Mouse (Mus musculus): Measurements from ENCODE around the gene Zkscan3. TPM values are rescaled to one million over a fixed set of nuclear protein-coding genes. Genes with fewer than 3 reads are reported as not detected.

Zkscan3 gene
- 47.9 and 52.0 TPM in 2 replicates for polyA plus RNA-seq (2012; rRNA removed)

DNA sequence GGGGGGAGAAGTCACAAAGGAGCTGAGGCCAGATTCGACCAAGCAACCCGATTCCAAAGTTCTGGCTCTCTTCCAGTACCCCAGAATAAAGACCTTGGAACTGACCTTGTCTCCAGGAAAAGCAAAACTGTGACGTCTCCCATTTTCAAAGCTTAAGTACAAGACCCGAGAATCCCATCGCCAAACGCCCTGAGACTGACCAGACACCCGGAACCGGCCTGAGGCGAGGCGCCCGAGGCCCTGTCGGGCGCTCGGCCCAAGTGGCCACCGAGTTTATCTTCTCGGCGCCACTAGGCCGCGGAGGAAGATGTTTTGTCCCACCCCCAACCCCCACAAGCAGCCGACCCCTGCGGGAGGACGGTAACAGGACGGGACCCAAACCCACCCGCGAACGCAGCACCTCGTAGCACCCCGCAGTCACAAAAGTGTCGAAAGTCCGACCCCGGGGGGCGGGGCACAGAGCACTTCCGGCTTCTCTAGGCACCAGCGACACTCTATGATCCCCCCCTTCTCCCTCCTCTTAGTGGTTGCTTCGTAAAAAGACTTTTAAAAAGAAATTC, at the start of gene Zkscan3:
Gene Zkscan3 (minus strand): TSS at position 469 of the 560 bp plus-strand sequence.
- DNase-seq (ENCODE audit: extremely low spot score in 1 of 2, low spot score in 1 of 2), result peak; percentile 61 to 89

DNA sequence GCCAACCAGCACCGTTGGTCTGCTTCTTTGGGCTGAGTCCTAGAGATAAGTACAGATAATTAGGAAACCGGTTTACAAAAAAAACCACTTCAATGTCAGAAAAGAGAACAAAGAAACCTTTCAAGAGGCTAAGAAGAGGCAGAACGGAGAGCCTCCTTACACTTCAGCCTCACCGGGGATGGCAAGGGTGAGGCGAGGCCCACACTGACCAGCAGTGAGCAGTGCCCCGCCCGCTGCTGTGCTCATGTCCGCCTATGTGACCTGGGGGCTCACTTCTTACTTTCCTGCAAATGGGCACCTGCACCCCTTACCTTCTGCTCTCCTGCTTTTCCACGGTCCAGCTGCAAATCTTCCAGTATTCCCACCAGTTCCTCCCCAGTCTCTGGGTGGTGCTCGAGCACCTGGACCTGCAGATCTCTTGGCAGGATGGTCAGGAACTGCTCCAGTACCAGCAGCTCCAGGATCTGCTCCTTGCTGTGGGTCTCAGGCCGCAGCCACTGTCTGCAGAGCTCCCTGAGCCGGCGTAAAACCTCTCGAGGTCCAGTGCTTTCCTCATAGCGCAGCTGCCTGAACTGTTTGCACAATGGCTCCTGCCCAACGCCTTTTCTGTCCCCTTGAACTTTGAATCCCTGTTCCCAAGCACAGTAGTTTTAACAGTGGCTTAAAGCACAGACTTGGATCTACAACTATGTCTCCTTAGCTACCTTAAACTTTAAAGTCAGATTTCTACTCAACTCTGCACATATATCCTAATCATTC, 45.5 kb upstream of the Zkscan3 start:
- DNase-seq (ENCODE audit: extremely low spot score in 1 of 2, low spot score in 1 of 2), result no peak

DNA sequence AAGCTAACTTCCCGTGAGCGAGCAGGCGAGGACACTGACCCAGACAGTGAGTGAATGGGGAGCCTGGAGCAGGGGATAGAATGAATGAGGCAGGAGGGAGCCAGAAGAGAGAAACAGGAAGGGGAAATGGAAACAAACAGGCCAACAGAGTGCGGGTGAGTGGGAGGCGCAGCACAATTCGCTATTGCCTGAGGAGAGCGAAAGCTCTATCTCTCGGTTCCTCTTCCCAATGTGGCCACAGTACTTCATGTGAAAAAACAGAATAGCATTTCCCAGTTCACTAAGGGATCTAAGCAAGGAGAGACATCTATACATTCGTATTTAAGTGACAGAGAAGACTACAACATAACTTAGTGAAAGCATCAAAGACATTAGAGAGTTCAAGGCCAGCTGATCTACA, 44.2 kb upstream of the Zkscan3 start:
- DNase-seq (ENCODE audit: extremely low spot score in 1 of 2, low spot score in 1 of 2), result no peak

DNA sequence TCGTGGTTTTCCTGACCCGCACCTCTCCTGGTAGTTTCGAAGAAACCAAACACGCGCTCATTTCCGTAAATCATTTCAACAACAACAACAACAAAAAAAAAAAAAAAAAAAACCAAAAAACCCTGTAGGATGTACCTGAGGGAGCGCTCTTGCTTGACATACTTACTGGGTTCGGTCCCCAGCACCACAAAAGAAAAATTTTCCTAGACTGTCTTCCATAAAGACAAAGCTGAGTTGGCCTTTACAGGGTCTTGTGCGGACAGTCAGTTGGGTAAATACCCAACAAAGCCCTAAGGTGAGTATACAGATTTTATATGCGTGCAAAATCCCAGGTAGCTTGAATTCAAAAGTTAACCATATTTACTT, 38.6 kb upstream of the Zkscan3 start:
- no peak for DNase-seq (ENCODE audit: extremely low spot score in 1 of 2, low spot score in 1 of 2)

DNA sequence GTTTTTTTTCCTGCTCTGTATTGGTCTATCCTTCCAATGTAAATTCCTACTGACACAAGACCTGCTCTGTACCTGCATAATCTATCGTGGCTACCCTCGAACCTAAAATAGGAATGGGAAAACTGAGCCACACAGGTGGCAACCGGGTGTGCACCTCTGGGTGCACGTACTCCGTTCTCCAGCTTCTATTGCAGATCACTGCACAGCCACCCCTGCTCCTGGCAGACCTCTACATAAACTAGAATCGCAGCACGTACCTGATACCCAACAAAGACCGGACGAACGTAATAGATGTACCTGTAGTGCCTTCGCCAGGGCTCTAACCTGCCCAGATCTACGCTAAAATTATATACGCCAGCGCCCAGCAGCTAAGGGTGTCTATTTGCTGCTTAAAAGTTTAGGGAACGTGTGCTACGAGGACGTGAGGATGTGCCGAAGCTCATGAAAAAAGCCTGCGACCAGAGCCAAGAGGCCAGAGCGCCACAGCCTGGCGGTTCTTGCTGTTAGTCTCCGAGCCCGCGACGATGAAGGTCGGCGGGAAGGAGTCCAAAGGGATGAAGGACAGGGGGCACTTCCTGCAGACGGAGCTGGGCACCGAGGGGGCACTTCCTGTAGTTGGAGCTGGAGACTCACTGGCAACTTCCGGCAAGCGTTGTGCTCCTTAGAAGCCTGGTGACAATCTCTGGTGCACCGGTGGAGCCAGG, 38.1 kb upstream of the Zkscan3 start, which contains the start of gene Pgbd1:
Gene Pgbd1 (minus strand): TSS at position 556 of the 704 bp plus-strand sequence.
- peak; percentile 46 to 72 for DNase-seq (ENCODE audit: extremely low spot score in 1 of 2, low spot score in 1 of 2)

DNA sequence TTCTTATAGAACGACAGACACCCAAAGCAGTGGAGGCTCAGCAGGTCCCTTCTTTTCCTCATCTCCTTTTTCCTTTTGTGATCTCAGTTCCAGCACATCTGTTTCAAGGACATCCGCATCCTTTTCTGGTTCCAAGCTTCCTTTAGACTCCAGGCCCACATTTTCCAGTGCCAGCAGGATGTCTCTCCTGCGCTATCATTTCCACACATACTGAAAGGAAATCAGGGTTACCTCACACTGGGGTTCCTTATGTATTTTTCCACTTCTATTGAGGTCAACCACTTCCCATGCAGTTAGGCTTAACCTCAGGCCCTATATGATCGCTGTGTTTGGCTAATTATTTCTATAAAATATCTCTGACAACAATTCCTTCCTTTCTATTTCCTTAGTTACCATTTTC, 32.9 kb upstream of the Zkscan3 start:
- no peak for DNase-seq (ENCODE audit: extremely low spot score in 1 of 2, low spot score in 1 of 2)

DNA sequence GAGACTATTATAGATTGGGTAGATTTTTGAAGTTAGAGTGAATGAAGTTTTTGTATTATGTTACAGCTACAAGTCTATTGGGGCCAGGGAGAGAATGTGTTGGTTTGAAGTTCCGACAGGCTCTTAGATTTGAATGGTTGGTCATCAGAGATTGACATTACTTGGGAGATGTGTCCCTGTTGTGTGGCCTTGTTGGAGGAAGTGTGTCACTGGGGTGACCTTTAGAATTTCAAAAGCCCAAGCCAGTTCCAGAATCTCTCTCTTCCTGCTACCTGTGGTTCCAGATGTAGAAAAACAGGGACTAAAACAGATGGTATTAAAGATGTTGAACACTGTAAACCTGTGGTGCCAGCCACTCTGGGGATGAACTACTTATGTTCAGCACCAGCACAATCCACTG, 25.1 kb upstream of the Zkscan3 start:
- no peak for DNase-seq (ENCODE audit: extremely low spot score in 1 of 2, low spot score in 1 of 2)

DNA sequence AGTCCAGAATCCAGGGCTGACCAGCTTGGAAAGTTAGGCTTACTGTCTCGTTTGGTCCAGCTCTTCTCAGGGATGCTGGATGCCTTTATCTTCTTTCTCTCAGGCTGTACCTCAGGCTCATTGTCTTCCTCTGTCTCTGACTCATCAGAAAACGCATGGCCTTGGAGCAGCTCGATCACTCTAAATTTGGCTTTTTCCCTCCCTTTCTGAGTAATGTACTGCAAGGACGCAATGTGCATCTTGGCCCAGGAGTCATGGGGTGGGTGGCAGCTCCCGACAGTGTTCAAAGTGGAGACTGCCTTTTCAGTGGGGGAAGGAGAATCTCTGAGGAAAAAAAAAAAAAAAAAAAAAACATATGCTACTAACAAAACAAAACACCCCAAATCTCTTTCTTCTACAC, 20.7 kb upstream of the Zkscan3 start:
- no peak for DNase-seq (ENCODE audit: extremely low spot score in 1 of 2, low spot score in 1 of 2)

DNA sequence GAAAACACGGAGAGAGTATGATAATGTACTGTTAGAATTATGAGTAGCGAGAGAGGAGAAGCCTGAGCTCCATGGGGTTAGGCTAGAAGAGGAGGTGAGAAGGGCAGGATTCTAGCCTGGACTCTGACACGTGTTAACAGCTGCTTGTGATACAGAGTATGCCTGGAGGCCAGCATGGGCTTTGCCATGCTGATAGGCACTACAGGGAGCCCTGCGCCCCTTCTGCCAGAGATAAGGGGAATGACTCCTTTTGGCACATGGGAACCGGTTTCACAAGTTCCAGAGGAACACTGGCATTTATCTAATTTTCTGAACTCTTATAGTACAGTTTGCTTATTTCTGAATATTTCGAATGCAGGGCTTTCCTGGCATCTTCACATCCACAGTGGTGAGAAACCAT, 16.3 kb upstream of the Zkscan3 start:
- DNase-seq (ENCODE audit: extremely low spot score in 1 of 2, low spot score in 1 of 2), result no peak

DNA sequence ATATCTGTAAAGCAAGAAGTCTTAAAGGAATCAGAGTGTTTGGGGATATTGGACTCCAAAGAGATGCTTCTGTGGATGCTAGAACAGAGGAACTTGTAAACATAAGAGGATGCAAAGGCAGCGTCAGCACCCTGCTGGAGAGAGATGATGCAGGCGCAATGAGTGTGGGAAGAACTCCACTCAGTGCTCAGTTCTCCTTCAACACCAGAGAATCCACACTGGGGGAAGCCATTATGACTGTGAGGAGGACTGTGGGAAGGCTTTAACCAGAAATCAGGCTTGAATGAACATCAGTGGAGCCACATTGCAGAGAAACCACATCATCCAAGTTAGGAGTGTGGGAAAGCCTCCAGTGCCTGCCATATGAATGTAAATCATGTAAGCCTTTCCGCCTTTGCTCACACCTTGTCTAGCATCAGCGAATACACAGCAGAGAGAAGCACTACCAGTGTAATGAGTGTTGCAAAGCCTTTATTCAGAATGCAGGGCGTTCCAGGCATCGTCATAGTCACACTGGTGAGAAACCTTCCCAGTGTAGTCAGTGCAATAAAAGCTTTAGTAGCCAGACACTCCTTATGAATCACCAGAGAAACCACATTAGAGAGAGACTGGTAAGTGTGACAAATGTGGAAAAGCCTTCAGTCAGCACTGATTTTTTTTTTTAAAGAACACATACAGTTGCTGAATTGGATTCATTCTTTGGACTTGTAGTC, 14.9 kb upstream of the Zkscan3 start:
- peak in 1 of 2 experiments; percentile 47 for DNase-seq (ENCODE audit: extremely low spot score in 1 of 2, low spot score in 1 of 2)

DNA sequence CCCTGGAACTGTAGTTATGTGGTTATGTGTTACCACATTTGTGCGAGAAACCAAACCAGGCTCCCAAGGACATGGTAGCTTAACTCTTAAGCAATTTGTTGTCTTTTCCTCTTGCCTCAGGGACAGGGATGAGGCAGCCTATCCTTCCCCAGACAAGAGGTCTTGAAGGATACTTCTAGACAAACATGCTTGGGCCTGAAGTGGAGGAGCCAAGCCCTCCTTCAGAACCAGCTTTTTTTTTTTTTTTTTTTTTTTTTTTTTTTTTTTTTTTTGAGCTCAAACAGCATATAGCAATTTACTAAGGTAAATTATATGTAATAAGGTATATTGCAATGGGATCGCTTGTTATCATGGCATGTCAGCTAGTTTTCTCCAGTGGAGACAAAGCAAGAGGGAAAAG, 13.2 kb upstream of the Zkscan3 start:
- no peak for DNase-seq (ENCODE audit: extremely low spot score in 1 of 2, low spot score in 1 of 2)

DNA sequence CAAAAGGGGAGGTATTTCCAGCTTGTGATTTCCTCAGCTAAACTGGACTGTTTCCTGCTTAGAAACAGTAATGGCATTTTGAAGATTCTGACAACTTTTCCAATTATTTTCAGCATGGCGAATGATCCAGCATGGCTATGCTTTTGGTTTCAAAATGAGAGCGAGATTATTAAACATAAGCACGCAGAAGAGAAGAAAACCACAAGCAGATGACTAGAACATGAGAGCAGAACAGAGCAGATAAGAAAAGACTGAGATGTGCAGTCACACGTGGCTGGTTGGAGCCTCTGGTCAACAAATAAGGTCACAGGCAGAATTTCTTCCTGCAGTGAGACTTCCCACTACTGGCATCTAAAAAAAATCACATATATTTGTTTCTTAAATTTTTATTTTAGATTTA, 12.7 kb upstream of the Zkscan3 start:
- no peak for DNase-seq (ENCODE audit: extremely low spot score in 1 of 2, low spot score in 1 of 2)

DNA sequence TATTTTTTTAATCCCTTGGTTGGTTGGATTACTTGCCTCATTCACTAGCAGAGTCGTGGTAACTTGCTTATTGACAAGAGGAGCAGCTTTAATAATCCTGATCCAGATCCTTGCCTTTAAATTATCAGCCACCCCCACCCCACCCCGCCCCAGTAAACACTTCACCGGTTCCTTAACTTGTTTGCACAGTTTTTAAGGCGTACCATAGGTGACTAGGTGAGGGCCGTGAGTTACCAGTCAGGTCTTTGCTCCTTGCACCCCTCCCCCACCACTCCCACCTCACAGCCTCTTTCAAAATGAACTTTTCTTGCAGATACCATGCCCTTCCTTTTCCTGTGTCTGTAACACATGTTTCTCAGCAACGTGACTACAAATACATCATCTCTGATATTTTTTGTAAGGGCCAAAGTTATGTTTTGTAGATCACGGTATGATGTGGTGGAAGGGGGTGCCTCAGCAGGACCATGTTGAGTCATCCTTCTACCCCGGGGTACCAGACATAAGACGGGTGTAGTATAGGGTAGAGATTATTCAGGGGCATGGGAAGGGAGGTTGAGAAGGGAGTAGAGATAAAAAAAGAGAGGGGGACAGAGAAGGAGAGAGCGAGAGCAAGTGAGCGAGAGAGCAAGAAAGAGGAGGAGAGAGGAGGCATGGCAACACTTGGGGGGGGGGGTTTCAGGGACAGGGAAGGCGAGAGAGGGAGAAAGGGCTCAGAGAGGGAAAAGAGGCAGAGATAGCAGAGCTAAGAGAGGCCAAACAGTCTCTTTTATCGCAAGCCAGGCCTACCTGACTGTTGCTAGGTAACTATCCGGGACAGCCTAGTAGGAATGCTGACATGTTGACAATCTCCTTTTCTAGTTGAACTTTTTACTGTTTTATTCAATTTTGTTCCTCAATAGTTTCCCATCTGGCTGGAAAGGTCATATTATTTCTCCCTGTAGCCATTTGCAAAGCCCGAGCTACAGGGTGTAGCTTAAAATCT, 12.0 kb upstream of the Zkscan3 start:
- DNase-seq (ENCODE audit: extremely low spot score in 1 of 2, low spot score in 1 of 2), result no peak

DNA sequence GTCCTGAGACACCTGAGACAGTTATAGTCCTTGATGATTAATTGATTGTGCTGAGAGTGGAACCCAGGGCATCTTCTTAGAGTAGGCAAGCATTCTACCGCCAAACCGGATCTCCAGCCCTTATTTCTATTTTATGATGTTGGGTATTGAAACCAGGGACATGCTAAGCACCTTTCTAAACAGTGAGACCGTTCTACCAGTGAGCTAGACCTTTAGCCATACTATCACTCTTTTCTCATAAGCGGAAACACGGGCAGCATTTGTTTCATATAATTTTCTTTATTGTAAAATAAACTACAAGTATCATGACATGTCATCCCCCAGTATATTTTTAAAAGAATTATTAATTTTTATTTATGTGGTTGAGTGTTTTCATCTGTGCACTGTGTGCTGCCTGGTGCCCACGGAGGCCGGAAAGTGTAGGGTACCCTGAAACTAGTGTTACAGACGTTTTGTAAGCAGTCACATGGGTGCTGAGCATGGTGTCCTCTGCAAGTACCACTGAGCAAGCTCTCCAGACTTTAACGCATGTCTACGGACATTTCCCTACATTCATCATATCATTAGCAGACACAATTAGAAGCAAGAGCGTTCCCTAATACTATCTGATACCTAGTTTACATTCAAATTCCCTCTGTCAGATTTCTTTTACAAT, 6.4 kb upstream of the Zkscan3 start:
- DNase-seq (ENCODE audit: extremely low spot score in 1 of 2, low spot score in 1 of 2), result peak in 1 of 2 experiments; percentile 20

DNA sequence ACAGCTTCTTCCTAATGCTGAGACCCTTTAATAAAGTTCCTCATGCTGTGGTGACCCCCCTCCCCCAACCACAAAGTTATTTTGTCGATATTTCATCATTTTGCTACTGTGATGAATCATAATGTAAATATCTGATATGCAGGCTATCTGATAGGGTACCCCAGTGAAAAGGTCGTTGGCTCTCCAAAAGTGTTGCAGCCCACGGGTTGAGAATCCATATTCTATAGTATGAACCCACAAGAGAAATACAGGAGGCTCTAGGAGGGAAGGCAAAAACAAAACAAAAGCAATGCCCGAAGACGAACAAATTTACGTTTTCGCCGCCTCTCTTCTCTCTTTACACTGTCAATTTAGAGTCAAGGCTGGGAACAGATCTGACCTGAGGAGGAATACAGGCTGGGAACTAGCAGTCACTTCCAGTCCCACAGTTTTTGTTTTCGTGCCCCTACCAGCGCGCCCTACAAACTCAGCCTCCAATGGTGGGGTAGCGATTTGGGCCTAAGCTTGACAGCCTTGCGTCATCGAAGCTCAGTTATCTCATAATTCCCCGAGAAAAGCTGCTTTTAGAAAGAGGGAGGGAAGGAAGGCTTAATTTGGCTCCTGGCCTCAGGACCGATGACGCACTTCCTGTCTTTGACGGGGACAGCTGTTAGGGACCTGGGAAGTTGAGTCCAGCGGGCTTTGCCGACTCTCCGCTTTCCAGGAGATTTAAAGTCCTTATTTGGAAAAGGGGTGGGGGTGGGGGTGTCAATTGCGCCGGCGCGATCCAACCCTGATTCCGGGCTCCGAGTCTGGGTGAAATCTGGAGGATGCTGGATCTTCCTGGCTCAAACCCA, 5.6 kb upstream of the Zkscan3 start:
- peak; percentile 87 to 93 for DNase-seq (ENCODE audit: extremely low spot score in 1 of 2, low spot score in 1 of 2)

DNA sequence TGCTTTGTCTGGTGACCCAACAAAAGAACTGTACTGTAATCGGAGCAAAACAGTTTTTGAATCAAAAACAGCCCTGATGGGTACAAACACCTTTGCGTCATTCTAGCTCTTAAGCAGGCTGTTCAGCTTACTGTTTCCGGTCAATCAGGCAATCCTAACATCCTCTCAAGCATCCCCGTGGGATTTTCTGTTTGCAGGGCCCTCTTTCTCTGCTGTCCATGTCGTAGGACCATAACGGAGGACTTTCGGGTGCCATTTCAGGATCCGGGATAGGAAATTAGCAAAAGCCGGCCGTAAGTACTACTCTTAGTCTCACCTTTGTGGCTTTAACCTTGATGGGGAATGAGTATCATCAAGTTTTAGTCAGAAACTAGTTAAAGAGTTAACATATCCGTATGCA, 4.8 kb upstream of the Zkscan3 start:
- no peak for DNase-seq (ENCODE audit: extremely low spot score in 1 of 2, low spot score in 1 of 2)

DNA sequence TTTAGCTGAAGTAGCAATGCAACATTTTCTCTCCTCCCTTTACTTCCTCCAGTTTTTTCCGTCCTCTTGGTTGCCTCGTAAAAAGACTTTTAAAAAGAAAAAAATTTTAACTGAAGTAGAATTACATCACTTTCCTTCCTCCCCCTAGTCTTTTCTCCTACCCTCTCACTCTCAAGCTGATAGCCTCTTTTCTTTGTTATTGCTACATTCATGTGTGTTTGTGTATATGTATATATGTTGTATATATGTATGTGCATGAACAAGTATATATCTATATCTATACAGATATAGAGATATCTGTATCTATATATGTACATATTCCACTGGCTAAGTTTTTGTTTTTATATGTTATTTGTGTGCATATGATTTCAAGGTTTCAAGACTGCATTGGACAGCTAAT, 293 bp upstream of the Zkscan3 start:
- DNase-seq (ENCODE audit: extremely low spot score in 1 of 2, low spot score in 1 of 2), result no peak

DNA sequence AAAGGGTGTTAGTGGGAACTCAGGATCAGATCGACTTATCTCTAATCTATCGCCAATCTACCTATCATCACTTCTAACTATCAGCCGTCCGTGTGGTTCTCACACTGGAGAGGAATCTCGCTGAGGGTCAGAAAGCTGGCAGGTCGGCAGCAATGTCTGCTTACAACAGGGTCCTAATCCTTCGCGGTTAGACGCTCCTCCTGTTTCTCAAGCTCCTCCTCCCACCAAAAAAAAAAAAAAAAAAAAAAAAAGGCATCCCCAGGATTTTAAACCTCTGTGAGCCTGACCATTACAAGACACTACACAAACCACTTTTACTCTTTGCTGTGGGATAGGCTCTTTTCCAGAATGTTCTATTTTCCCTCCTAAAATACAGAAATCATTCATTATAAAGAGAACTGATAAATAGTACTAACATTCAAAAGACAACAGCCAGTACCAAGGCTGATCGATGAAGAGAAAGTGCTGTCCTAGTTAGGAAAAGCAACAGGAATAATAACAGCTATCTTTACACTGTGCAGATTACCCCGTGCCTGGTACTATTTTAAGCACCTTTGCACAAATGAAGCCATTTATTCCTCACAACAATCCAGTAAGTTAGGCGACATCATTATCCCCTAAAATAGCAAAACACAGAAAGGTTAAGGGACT, 794 bp downstream of the Zkscan3 start:
- no peak for DNase-seq (ENCODE audit: extremely low spot score in 1 of 2, low spot score in 1 of 2)

Measured in frontal cortex, adult 2 months (tissue).